Mouse (Mus musculus) embryonic facial prominence, embryonic 14.5 days (tissue): Measurements from ENCODE around the gene Gm20388. TPM values are rescaled to one million over a fixed set of nuclear protein-coding genes. Genes with fewer than 3 reads are reported as not detected.

Experiments
- ATAC-seq: fragments of 200-750 bp; cut with Nextera tagmentation; 2 replicates; pipeline ENCODE4 v1.8.0; 2017; ENCODE audit warnings: low read depth, moderate number of reproducible peaks, moderate TSS enrichment
- DNase-seq: peaks from one replicate; pipeline ENCODE4 v3.0.0-alpha.2; 2015; ENCODE audit warnings: low spot score
- H3K27ac ChIP-seq: fragments of 300-500 bp; sonication (generic); replicated peaks from 2 replicates; pipeline ENCODE4 v1.5.1; 2014; ENCODE audit warnings: low read depth, mild to moderate bottlenecking, low read length, moderate library complexity
- H3K27me3 ChIP-seq: fragments of 300-500 bp; sonication (generic); replicated peaks from 2 replicates; pipeline ENCODE4 v1.6.1; 2014; ENCODE audit warnings: low read length; ENCODE audit not compliant: control insufficient read depth, insufficient read depth
- H3K36me3 ChIP-seq: fragments of 300-500 bp; sonication (generic); 2 replicates; pipeline ENCODE4 v1.6.1; 2014; ENCODE audit warnings: low read length, mixed read lengths; ENCODE audit not compliant: control insufficient read depth, insufficient read depth
- H3K4me1 ChIP-seq: fragments of 300-500 bp; sonication (generic); 2 replicates; pipeline ENCODE4 v1.6.1; 2014; ENCODE audit warnings: antibody characterized with exemption, low read length; ENCODE audit not compliant: control insufficient read depth, insufficient read depth
- H3K4me2 ChIP-seq: fragments of 300-500 bp; sonication (generic); 2 replicates; pipeline ENCODE4 v1.6.1; 2014; ENCODE audit warnings: low read depth, mild to moderate bottlenecking, low read length, moderate library complexity, mixed read lengths
- H3K4me3 ChIP-seq: fragments of 300-500 bp; sonication (generic); 2 replicates; pipeline ENCODE4 v1.5.1; 2014; ENCODE audit warnings: low read depth, mild to moderate bottlenecking, low read length
- H3K9ac ChIP-seq: fragments of 300-500 bp; sonication (generic); 2 replicates; pipeline ENCODE4 v1.6.1; 2014; ENCODE audit warnings: low read depth, mild to moderate bottlenecking, low read length, moderate library complexity, mixed read lengths
- H3K9me3 ChIP-seq: fragments of 300-500 bp; sonication (generic); 2 replicates; pipeline ENCODE4 v1.6.1; 2016; ENCODE audit warnings: low read length; ENCODE audit not compliant: control insufficient read depth
- WGBS: fragments of 180-500 bp; shearing (Covaris S2); extraction: QIAGEN DNeasy Blood & Tissue Kit; methylation state at CpG from one replicate; pipeline ENCODE4 v1.1.7; 2014; 5-methylcytosine and 5-hydroxymethylcytosine counted together
- polyA plus RNA-seq: library from polyadenylated mRNA; unstranded; fragments of >200 nt; fragmentation: Nextera tagmentation; extraction: Ambion mirVana; gene quantifications from 2 replicates; pipeline ENCODE4 v1.2.1, GENCODE M21; 2014

The Gm20388 gene
- polyA plus RNA-seq, 1 experiment from 2014 or later = not detected

DNA sequence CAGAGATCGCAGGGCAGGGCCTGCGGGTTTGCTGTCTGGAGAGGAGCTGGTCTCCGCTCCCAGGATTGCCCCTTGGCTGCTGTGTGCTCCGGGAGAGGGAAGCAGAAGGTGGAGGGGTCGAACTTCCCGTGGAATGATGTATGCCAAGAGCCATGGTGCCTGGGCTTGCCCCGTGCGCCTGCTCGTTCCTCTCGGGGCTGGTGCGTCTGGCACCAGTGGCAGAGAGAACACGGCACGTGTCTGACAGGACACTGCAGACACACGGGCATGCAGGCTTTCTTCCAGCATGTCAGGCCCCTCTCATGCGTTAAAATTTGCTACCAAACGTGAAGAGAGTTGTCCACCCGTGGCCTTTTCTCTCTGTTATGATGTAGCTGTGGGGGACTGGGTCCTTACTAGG is 4401.1 kb downstream of the Gm20388 start:
- Histone ChIP-seq H3K9ac (no peak overlapping the region), H3K4me3 (no peak overlapping the region), H3K4me1 (peaks cover 16% of the 10 kb centered on the region), H3K9me3 (no peaks in the 10 kb centered on the region), H3K27ac (no peak overlapping the region), H3K36me3 (peaks cover 11% of the 10 kb centered on the region; the same call in 1 of the 2 replicates), H3K27me3 (no peaks in the 10 kb centered on the region), H3K4me2 (no peak overlapping the region)
- DNase-seq (no peak), ATAC-seq (no peak)
- 91% methylated on average over 17 of the region's 17 CpGs for WGBS

GRCm38 (mm10) chr8:124312228-124312627 is 4401.6 kb downstream of the Gm20388 start:
- no peak overlapping the region for H3K27ac ChIP-seq
- ATAC-seq = no peak
- no peaks in the 10 kb centered on the region for H3K9me3 ChIP-seq
- H3K4me1 ChIP-seq = peaks cover 16% of the 10 kb centered on the region
- 89% methylated on average over 10 of the region's 10 CpGs for WGBS
- no peaks in the 10 kb centered on the region for H3K27me3 ChIP-seq
- H3K4me3 ChIP-seq = no peak overlapping the region
- H3K9ac ChIP-seq = no peak overlapping the region
- DNase-seq = no peak
- no peak overlapping the region for H3K4me2 ChIP-seq
- peaks cover 11% of the 10 kb centered on the region; the same call in 1 of the 2 replicates for H3K36me3 ChIP-seq

- H3K9me3 ChIP-seq = no peaks in the 10 kb centered on the region
- H3K36me3 ChIP-seq = peaks cover 7% of the 10 kb centered on the region; the same call in 1 of the 2 replicates
- no peak overlapping the region for H3K4me2 ChIP-seq
- H3K4me1 ChIP-seq = peaks cover 14% of the 10 kb centered on the region
- no peak overlapping the region for H3K9ac ChIP-seq
- H3K4me3 ChIP-seq = no peak overlapping the region
- no peak overlapping the region for H3K27ac ChIP-seq
- no peaks in the 10 kb centered on the region for H3K27me3 ChIP-seq
- DNase-seq = no peak
- WGBS = 52% methylated on average over 10 of the region's 10 CpGs
- no peak for ATAC-seq
These were observed 4404.2 kb downstream of the Gm20388 start for GRCm38 (mm10) chr8:124314803-124315202.

DNA sequence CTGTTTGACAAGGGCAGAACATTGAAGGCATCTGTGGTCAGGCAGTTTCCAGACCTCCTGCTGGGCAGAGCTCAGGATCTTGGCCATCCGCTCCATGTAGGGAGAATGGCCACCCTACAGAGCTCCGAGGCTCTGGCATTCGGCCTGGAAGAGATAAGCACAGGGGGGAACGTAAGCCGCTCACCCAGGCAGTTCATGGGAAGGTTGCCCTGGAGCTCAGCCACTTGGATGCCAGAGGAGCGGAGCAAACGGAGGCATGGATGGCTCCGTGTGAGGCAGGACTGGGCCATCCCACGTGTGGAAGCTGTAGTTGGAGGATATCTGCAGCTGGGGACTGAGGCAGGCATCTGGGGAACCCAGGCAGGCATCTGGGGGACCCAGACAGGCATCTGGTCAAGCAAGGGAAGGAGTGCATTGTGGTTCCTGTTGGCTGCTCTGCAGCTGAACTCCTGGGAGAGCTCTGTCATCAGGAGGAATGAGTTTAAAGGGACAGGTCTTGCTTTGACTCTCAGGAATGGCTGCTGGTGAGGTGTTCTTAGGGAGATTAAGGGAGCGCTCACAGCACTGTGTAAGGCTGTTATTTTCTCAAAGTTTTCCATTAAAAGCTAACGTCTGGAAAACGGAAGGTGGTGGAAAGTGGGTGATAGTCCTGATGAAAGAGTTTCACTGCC is 4406.0 kb downstream of the Gm20388 start:
- H3K9ac ChIP-seq = peak overlapping the region; percentile 6; the same call in 1 of the 2 replicates
- DNase-seq = no peak
- no peaks in the 10 kb centered on the region for H3K9me3 ChIP-seq

DNA sequence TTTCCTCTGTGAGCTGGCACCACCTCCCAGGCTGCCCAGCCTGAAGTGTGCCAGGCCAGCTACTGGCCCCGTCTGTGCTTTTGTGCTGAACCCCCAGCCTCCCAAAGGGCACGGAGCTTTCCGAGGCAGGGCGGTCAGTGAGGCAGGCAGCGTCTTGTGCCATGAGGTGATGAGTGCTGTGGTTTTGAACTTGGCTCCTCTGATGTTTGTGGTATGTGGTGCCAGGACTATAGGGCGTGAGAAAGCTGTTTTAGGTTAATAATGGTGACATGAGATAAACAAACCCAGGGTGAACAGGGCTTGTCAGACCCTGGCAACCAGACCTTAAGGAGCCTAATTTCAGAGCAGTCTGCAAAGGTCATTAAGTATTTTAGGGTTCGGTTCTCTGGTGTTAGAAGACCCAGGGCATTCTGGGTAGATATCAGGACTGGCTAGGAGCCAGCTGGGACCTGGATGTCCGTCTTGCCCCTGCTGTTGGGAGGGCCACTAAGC is 4406.6 kb downstream of the Gm20388 start:
- Histone ChIP-seq H3K27me3 (no peaks in the 10 kb centered on the region), H3K4me1 (peaks cover 14% of the 10 kb centered on the region), H3K9ac (no peak overlapping the region), H3K4me3 (no peak overlapping the region), H3K9me3 (no peaks in the 10 kb centered on the region), H3K4me2 (no peak overlapping the region), H3K27ac (no peak overlapping the region), H3K36me3 (no peaks in the 10 kb centered on the region)
- 60% methylated on average over 8 of the region's 8 CpGs for WGBS
- DNase-seq (no peak), ATAC-seq (no peak)

More for the DNA sequence above, 4406.0 kb downstream of the Gm20388 start:
- 46% methylated on average over 11 of the region's 12 CpGs for WGBS
- H3K4me2 ChIP-seq = no peak overlapping the region
- H3K27me3 ChIP-seq = no peaks in the 10 kb centered on the region
- peaks cover 14% of the 10 kb centered on the region for H3K4me1 ChIP-seq
- no peaks in the 10 kb centered on the region for H3K36me3 ChIP-seq
- ATAC-seq = 0 out of 2 replicates have a peak, but pooled peaks have one; percentile 27
- 0 out of 2 replicates have a peak overlapping the region, but pooled peaks have one; percentile 10 for H3K27ac ChIP-seq
- no peak overlapping the region for H3K4me3 ChIP-seq

DNA sequence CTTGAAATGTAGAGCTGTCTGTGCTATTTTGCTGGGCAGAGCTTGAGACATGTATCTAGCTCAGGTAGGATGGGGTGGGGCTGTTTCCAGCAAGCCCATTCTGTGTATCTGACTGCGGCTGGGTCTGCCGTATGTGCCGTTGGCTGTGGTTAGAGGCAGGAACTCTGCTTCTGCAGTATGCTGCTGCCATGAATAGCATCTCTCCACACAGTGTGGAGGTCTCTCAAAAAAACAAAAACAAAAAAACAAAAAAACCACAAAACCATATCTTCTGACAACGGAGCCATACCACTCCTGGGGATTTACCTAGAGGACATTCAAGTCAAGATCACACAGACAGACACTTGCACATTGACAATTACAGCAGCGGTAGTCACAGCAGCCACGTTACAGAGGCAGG is 4407.2 kb downstream of the Gm20388 start:
- ATAC-seq = no peak

DNA sequence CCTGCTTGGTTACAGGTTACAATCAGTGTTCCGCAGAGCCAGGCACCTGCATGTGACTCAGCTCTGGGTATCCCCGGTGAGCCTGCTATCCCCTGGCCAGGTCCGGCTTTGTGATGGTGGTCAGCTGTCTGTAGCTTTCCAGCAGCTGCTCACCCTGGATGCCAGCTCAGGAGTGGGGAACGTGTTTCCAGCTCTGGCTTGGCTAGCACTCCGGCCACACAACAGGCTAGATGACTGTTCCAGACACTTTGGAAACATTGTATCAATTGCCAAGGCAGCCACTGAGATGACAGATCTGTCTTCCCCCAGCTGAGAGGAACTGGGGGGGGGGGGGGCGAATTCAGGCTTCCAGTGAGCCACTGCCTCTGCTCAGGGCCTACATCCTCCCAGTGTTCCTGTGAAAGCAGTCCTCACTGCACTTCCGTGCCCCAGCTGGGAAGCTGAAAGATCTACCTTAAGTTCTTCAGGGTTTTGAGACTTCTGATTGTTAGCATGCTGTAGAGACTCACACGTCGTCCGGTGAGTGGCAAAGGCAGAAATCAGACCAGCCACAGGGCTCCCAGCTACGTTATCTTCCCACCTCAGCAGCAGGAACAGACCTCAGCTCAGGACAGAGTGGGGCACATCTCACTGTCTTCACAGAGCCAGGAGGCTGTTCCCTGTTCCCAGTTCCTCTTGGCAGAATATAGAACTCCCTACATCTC is 4408.1 kb downstream of the Gm20388 start:
- no peak overlapping the region for H3K9ac ChIP-seq
- no peak overlapping the region for H3K27ac ChIP-seq
- no peak overlapping the region for H3K4me2 ChIP-seq
- no peak overlapping the region for H3K4me3 ChIP-seq
- H3K36me3 ChIP-seq = peaks cover 10% of the 10 kb centered on the region
- DNase-seq (no peak), ATAC-seq (no peak)
- peaks cover 14% of the 10 kb centered on the region for H3K4me1 ChIP-seq
- H3K27me3 ChIP-seq = no peaks in the 10 kb centered on the region
- no peaks in the 10 kb centered on the region for H3K9me3 ChIP-seq
- WGBS = 72% methylated on average over 10 of the region's 11 CpGs

More for the DNA sequence above, 4407.2 kb downstream of the Gm20388 start:
- no peak for DNase-seq
- Histone ChIP-seq H3K9me3 (no peaks in the 10 kb centered on the region), H3K27me3 (no peaks in the 10 kb centered on the region), H3K4me3 (no peak overlapping the region), H3K4me1 (peaks cover 14% of the 10 kb centered on the region), H3K36me3 (0 out of 2 replicates have a peak, but pooled peaks cover 2% of the 10 kb centered on the region), H3K27ac (no peak overlapping the region), H3K9ac (no peak overlapping the region), H3K4me2 (no peak overlapping the region)
- WGBS = 77% methylated on average over 6 of the region's 6 CpGs

DNA sequence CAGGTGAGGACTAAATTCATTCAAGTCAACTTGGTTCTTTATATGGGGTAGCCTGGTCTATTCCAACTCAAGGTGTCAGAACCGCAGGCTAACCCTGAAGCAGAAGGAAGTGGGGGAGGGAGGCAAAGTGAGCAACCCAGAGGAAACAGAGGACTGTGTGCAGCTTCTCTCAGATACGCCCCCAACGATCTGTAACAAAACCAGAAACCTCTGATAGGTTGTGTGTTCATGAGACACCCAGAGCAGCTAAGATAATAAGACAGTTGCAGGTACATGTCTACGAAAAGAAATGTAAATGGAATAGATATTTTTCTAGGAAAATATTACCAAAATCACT is 4408.6 kb downstream of the Gm20388 start:
- ATAC-seq (no peak), DNase-seq (no peak)
- H3K4me1 ChIP-seq = peaks cover 11% of the 10 kb centered on the region
- no peak overlapping the region for H3K9ac ChIP-seq
- no peak overlapping the region for H3K4me2 ChIP-seq
- no peaks in the 10 kb centered on the region for H3K9me3 ChIP-seq
- H3K27me3 ChIP-seq = no peaks in the 10 kb centered on the region
- H3K27ac ChIP-seq = no peak overlapping the region
- H3K4me3 ChIP-seq = no peak overlapping the region
- WGBS = 83% methylated on average over 4 of the region's 4 CpGs
- H3K36me3 ChIP-seq = peaks cover 15% of the 10 kb centered on the region
